Mouse (Mus musculus): ENCODE measurements around the gene Cpz. TPM values are rescaled to one million over a fixed set of nuclear protein-coding genes. Genes with fewer than 3 reads are reported as not detected.
A peak's percentile ranks its signal among the peaks of the same experiment; 100 is the strongest.

Cpz gene
- polyA plus RNA-seq, 1 experiment: 0.77 TPM

GRCm38 (mm10) chr5:35523735-35524134 lies 1.8 kb downstream of the Cpz start:
- Histone ChIP-seq H3K4me3 (ENCODE audit: insufficient read depth, poor library complexity, severe bottlenecking) (no peak overlapping the region), H3K36me3 (ENCODE audit: control insufficient read depth, insufficient read depth) (no peaks in the 10 kb centered on the region), H3K27me3 (ENCODE audit: control insufficient read depth, insufficient read depth, insufficient read length) (peaks cover 12% of the 10 kb centered on the region), H3K79me3 (ENCODE audit: low read depth) (no peaks in the 10 kb centered on the region), H3K79me2 (ENCODE audit: control insufficient read depth, insufficient read depth) (no peaks in the 10 kb centered on the region), H3ac (ENCODE audit: control insufficient read depth, insufficient read length, low read depth) (no peak overlapping the region)
- TF ChIP-seq MYOG (IDR thresholded peaks at IDR 0.05; ENCODE audit: control insufficient read depth, extremely low read depth, insufficient read length) (no peak), CEBPB (IDR thresholded peaks at IDR 0.05; ENCODE audit: low read depth) (no peak), FOSL1 (IDR thresholded peaks at IDR 0.05; ENCODE audit: insufficient read depth, low read length, poor library complexity, severe bottlenecking) (no peak), CTCF (IDR thresholded peaks at IDR 0.05; ENCODE audit: control insufficient read depth, insufficient read depth, insufficient read length) (no peak), USF1 (IDR thresholded peaks at IDR 0.05; ENCODE audit: low read depth) (no peak), MAX (IDR thresholded peaks at IDR 0.05) (peak; percentile 46), MYOD1 (IDR thresholded peaks at IDR 0.05; ENCODE audit: control insufficient read depth, insufficient read length, low read depth) (no peak)

- Histone ChIP-seq H3K79me3 (ENCODE audit: low read depth) (no peaks in the 10 kb centered on the region), H3ac (ENCODE audit: control insufficient read depth, insufficient read length, low read depth) (no peak overlapping the region)
- TF ChIP-seq MYOD1 (IDR thresholded peaks at IDR 0.05; ENCODE audit: control insufficient read depth, insufficient read length, low read depth) (no peak), MAX (IDR thresholded peaks at IDR 0.05) (no peak), CTCF (IDR thresholded peaks at IDR 0.05; ENCODE audit: control insufficient read depth, insufficient read depth, insufficient read length) (no peak), FOSL1 (IDR thresholded peaks at IDR 0.05; ENCODE audit: insufficient read depth, low read length, poor library complexity, severe bottlenecking) (no peak), USF1 (IDR thresholded peaks at IDR 0.05; ENCODE audit: low read depth) (no peak), CEBPB (IDR thresholded peaks at IDR 0.05; ENCODE audit: low read depth) (no peak), MYOG (IDR thresholded peaks at IDR 0.05; ENCODE audit: control insufficient read depth, extremely low read depth, insufficient read length) (no peak)
Measured at GRCm38 (mm10) chr5:35516781-35517180, 8.7 kb downstream of the Cpz start.

GRCm38 (mm10) chr5:35510589-35510988 lies 14.9 kb downstream of the Cpz start:
- H3ac ChIP-seq (ENCODE audit: control insufficient read depth, insufficient read length, low read depth): no peak overlapping the region
- H3K4me3 ChIP-seq (ENCODE audit: insufficient read depth, poor library complexity, severe bottlenecking): no peak overlapping the region
- peaks cover 38% of the 10 kb centered on the region for H3K27me3 ChIP-seq (ENCODE audit: control insufficient read depth, insufficient read depth, insufficient read length)
- H3K79me2 ChIP-seq (ENCODE audit: control insufficient read depth, insufficient read depth): no peaks in the 10 kb centered on the region
- TF ChIP-seq MAX (IDR thresholded peaks at IDR 0.05) (no peak), CTCF (IDR thresholded peaks at IDR 0.05; ENCODE audit: control insufficient read depth, insufficient read depth, insufficient read length) (peak; percentile 43), MYOD1 (IDR thresholded peaks at IDR 0.05; ENCODE audit: control insufficient read depth, insufficient read length, low read depth) (no peak)
- H3K36me3 ChIP-seq (ENCODE audit: control insufficient read depth, insufficient read depth): no peaks in the 10 kb centered on the region
- no peaks in the 10 kb centered on the region for H3K79me3 ChIP-seq (ENCODE audit: low read depth)

More at GRCm38 (mm10) chr5:35516781-35517180, 8.7 kb downstream of the Cpz start:
- no peaks in the 10 kb centered on the region for H3K79me2 ChIP-seq (ENCODE audit: control insufficient read depth, insufficient read depth)
- H3K27me3 ChIP-seq (ENCODE audit: control insufficient read depth, insufficient read depth, insufficient read length): peaks cover 8% of the 10 kb centered on the region
- H3K36me3 ChIP-seq (ENCODE audit: control insufficient read depth, insufficient read depth): no peaks in the 10 kb centered on the region
- H3K4me3 ChIP-seq (ENCODE audit: insufficient read depth, poor library complexity, severe bottlenecking): no peak overlapping the region

- peaks cover 75% of the 10 kb centered on the region for H3K27me3 ChIP-seq (ENCODE audit: control insufficient read depth, insufficient read depth, insufficient read length)
- H3K36me3 ChIP-seq (ENCODE audit: control insufficient read depth, insufficient read depth): no peaks in the 10 kb centered on the region
- no peaks in the 10 kb centered on the region for H3K79me3 ChIP-seq (ENCODE audit: low read depth)
- no peak overlapping the region for H3K4me3 ChIP-seq (ENCODE audit: insufficient read depth, poor library complexity, severe bottlenecking)
- TF ChIP-seq MYOG (IDR thresholded peaks at IDR 0.05; ENCODE audit: control insufficient read depth, extremely low read depth, insufficient read length): no peak
- no peak for TF ChIP-seq CEBPB (IDR thresholded peaks at IDR 0.05; ENCODE audit: low read depth)
- no peak for TF ChIP-seq USF1 (IDR thresholded peaks at IDR 0.05; ENCODE audit: low read depth)
- TF ChIP-seq MYOD1 (IDR thresholded peaks at IDR 0.05; ENCODE audit: control insufficient read depth, insufficient read length, low read depth): no peak
- no peak for TF ChIP-seq FOSL1 (IDR thresholded peaks at IDR 0.05; ENCODE audit: insufficient read depth, low read length, poor library complexity, severe bottlenecking)
- no peak for TF ChIP-seq CTCF (IDR thresholded peaks at IDR 0.05; ENCODE audit: control insufficient read depth, insufficient read depth, insufficient read length)
- TF ChIP-seq MAX (IDR thresholded peaks at IDR 0.05): no peak
- no peak overlapping the region for H3ac ChIP-seq (ENCODE audit: control insufficient read depth, insufficient read length, low read depth)
- H3K79me2 ChIP-seq (ENCODE audit: control insufficient read depth, insufficient read depth): no peaks in the 10 kb centered on the region
Measured at GRCm38 (mm10) chr5:35505016-35505415, 20.5 kb downstream of the Cpz start.

- TF ChIP-seq CEBPB (IDR thresholded peaks at IDR 0.05; ENCODE audit: low read depth): no peak
- no peak for TF ChIP-seq MAX (IDR thresholded peaks at IDR 0.05)
- TF ChIP-seq USF1 (IDR thresholded peaks at IDR 0.05; ENCODE audit: low read depth): no peak
- TF ChIP-seq MYOD1 (IDR thresholded peaks at IDR 0.05; ENCODE audit: control insufficient read depth, insufficient read length, low read depth): no peak
- TF ChIP-seq MYOG (IDR thresholded peaks at IDR 0.05; ENCODE audit: control insufficient read depth, extremely low read depth, insufficient read length): no peak
- no peak for TF ChIP-seq FOSL1 (IDR thresholded peaks at IDR 0.05; ENCODE audit: insufficient read depth, low read length, poor library complexity, severe bottlenecking)
- no peak for TF ChIP-seq CTCF (IDR thresholded peaks at IDR 0.05; ENCODE audit: control insufficient read depth, insufficient read depth, insufficient read length)
- Histone ChIP-seq H3K79me2 (ENCODE audit: control insufficient read depth, insufficient read depth) (no peaks in the 10 kb centered on the region), H3ac (ENCODE audit: control insufficient read depth, insufficient read length, low read depth) (no peak overlapping the region), H3K36me3 (ENCODE audit: control insufficient read depth, insufficient read depth) (no peaks in the 10 kb centered on the region), H3K79me3 (ENCODE audit: low read depth) (no peaks in the 10 kb centered on the region), H3K27me3 (ENCODE audit: control insufficient read depth, insufficient read depth, insufficient read length) (peaks cover 80% of the 10 kb centered on the region), H3K4me3 (ENCODE audit: insufficient read depth, poor library complexity, severe bottlenecking) (no peak overlapping the region)
Measured at GRCm38 (mm10) chr5:35497344-35497743, 28.2 kb downstream of the Cpz start.

GRCm38 (mm10) chr5:35495989-35496388 lies 29.5 kb downstream of the Cpz start:
- no peak for TF ChIP-seq FOSL1 (IDR thresholded peaks at IDR 0.05; ENCODE audit: insufficient read depth, low read length, poor library complexity, severe bottlenecking)
- H3ac ChIP-seq (ENCODE audit: control insufficient read depth, insufficient read length, low read depth): no peak overlapping the region
- peaks cover 77% of the 10 kb centered on the region for H3K27me3 ChIP-seq (ENCODE audit: control insufficient read depth, insufficient read depth, insufficient read length)
- no peaks in the 10 kb centered on the region for H3K79me2 ChIP-seq (ENCODE audit: control insufficient read depth, insufficient read depth)
- H3K4me3 ChIP-seq (ENCODE audit: insufficient read depth, poor library complexity, severe bottlenecking): no peak overlapping the region
- no peaks in the 10 kb centered on the region for H3K79me3 ChIP-seq (ENCODE audit: low read depth)
- no peaks in the 10 kb centered on the region for H3K36me3 ChIP-seq (ENCODE audit: control insufficient read depth, insufficient read depth)
